Mouse (Mus musculus) brain, embryonic 14.5 days (tissue): Measurements from ENCODE around the gene Asb13. TPM values are rescaled to one million over a fixed set of nuclear protein-coding genes. Genes with fewer than 3 reads are reported as not detected.

Experiments used
- DNase-seq: peaks from one replicate; pipeline ENCODE4 v3.0.0-alpha.2; 2011; ENCODE audit warnings: low read depth
- CTCF ChIP-seq: fragments of 200-500 bp; IDR thresholded peaks from 2 replicates; pipeline ENCODE4 v1.5.1; 2012; ENCODE audit warnings: inconsistent platforms, mild to moderate bottlenecking, moderate library complexity, borderline replicate concordance; ENCODE audit not compliant: insufficient read depth, insufficient read length; ENCODE audit errors: extremely low read depth
- POLR2A ChIP-seq: fragments of 200-500 bp; IDR thresholded peaks from 2 replicates; pipeline ENCODE4 v1.6.1; 2012; ENCODE audit warnings: mild to moderate bottlenecking, inconsistent platforms, borderline replicate concordance; ENCODE audit not compliant: poor library complexity, insufficient read depth, insufficient read length, severe bottlenecking; ENCODE audit errors: extremely low read depth
- polyA plus RNA-seq: library from polyadenylated mRNA; depleted of rRNA; stranded (reverse); fragments of >200 nt; gene quantifications from 2 replicates; pipeline ENCODE4 v1.2.3, GENCODE M21; 2012

Gene Asb13
- polyA plus RNA-seq, 1 experiment, result 18.0 TPM

DNA sequence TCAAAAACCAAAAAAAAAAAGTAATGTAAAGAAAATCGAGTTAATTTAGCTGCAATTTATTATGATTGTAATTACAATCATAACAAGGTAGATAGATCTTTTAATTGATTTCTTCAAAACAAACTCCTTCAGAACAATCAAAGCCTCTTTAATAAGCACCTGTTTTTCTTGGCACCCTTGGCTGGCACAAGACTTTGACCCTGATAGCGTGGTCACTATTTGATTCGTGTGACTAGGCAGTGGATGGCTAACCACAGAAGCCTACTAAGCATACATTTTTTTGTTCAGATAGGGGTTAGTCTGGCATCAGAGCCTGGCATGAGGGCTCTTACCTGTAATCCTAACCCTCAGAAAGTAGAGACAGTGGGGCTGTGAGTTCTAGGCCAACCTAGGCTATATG is 1.2 kb downstream of the Asb13 start:
- TF ChIP-seq POLR2A (no peak), CTCF (no peak)
- no peak for DNase-seq

DNA sequence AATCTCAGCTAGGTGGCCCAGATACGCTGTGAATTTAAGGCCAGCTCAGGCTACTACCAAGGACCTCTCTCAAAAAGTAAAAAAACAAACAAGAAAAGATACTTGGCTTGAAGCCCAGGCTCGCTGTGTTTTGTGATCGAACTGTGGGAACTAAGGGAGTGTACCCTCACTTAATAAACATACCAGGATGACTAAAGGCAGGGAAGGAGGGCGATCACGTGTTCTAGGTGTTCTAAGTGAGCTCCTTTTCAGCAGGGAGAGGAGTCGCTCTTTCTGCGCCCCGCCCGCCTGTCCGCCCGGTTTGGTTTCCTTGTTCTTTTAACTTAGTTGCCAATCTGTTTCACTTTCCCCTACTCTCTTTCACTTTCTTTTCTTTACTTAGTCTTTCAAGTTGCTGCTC is 3.0 kb downstream of the Asb13 start:
- TF ChIP-seq CTCF (no peak), POLR2A (no peak)
- DNase-seq, result no peak

DNA sequence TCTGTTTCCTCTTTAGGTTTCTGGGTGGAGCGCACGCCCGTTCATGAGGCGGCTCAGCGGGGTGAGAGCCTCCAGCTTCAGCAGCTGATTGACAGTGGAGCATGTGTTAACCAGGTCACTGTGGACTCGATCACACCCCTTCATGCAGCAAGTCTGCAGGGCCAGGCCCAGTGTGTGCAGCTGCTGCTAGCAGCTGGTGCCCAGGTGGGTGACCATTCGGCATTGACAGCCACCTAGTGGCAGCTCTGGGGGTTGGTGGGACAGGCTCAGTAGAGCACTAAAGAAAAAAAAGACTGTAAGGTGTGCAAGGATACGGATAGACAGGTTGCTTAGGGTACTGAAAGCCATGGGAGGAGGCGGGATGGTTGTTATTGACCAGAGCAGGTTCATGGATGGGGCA is 8.2 kb downstream of the Asb13 start:
- TF ChIP-seq POLR2A, result no peak
- TF ChIP-seq CTCF, result peak; percentile 30; the same call in 1 of the 2 replicates
- no peak for DNase-seq

GRCm38 (mm10) chr13:3642538-3642937 is 8.7 kb downstream of the Asb13 start:
- no peak for TF ChIP-seq CTCF
- TF ChIP-seq POLR2A, result no peak
- DNase-seq, result no peak

DNA sequence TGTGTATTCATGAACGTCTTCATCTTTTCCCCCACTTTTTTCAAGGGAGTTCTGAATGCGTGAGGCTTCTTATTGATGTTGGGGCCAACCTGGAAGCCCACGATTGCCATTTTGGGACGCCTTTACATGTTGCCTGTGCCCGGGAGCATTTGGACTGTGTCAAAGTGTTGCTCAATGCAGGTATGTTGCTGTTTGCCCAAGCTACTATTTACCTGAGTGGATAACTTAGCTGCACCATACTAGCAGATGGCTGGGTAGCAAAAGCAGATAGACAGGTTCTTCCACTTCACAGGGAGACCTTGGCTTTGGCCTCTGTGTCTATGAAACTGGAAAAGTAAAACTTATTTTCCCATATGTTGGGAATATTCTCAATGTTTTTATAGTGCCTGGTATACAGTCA is 11.0 kb downstream of the Asb13 start:
- TF ChIP-seq CTCF, result no peak
- no peak for TF ChIP-seq POLR2A
- no peak for DNase-seq

GRCm38 (mm10) chr13:3645919-3646318 is 12.1 kb downstream of the Asb13 start:
- DNase-seq, result no peak
- TF ChIP-seq CTCF (no peak), POLR2A (no peak)

GRCm38 (mm10) chr13:3646566-3646965 is 12.7 kb downstream of the Asb13 start:
- DNase-seq, result no peak
- no peak for TF ChIP-seq CTCF
- no peak for TF ChIP-seq POLR2A

DNA sequence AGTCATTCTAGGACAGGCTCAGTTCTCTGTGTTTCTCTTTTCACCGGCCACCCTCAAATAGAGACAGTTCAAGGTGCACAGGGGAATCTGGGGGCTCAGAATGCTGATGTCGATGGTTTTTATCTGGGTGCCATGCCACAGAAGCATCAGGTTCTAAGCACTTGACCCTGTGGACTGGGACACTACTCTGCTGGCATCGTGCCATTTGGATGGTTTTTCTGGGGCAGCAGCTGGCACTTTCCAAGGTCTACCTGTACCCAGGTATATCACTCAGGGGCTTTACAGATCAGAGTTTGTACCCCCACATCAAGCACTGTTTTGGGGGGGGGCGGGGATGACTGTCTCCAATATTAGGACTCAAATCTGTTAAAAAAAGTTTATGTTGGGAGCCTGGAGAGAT is 16.7 kb downstream of the Asb13 start:
- no peak for DNase-seq
- TF ChIP-seq CTCF (no peak), POLR2A (no peak)

GRCm38 (mm10) chr13:3654432-3654831 is 20.6 kb downstream of the Asb13 start:
- DNase-seq, result peak; percentile 12
- no peak for TF ChIP-seq CTCF

GRCm38 (mm10) chr13:3659163-3660160 is 25.6 kb downstream of the Asb13 start:
- no peak for DNase-seq
- no peak for TF ChIP-seq POLR2A
- TF ChIP-seq CTCF, result no peak

DNA sequence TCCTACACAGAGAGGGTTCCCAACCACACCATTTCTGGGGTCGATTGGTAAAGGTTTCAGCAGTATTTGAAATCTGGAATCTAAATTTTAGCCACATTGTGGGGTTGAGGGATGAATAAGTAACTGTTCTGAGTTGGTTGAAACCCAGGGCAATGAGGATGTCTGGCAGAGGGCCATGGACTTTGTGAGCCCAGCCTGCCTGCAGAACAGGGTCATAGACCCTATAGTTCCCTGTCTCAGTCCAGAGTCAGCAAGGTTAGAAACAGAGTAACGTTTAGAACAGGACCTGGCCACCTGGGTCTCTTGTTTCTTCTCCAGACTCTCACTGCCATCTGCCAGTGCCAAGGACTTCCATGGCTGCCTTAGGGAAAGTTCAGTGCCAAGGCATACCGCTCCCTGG is 30.4 kb downstream of the Asb13 start:
- DNase-seq, result no peak
- TF ChIP-seq CTCF (no peak), POLR2A (no peak)

- DNase-seq, result peak; percentile 80
- TF ChIP-seq CTCF (peak; percentile 76), POLR2A (no peak)
These were observed 31.5 kb downstream of the Asb13 start for GRCm38 (mm10) chr13:3665308-3665723.
